Mouse (Mus musculus): ENCODE data around the gene Mtcl1. TPM values are rescaled to one million over a fixed set of nuclear protein-coding genes. Genes with fewer than 3 reads are reported as not detected.

The Mtcl1 gene
- total RNA-seq, 1 experiment from 2014 or later = not detected

- ATAC-seq (replicated peaks; ENCODE audit: insufficient number of reproducible peaks, low FRiP score, low TSS enrichment, poor library complexity, severe bottlenecking) = no peak
Measured at GRCm38 (mm10) chr17:66374633-66375272, 74.8 kb downstream of the Mtcl1 start.

- no peak for ATAC-seq (replicated peaks; ENCODE audit: insufficient number of reproducible peaks, low FRiP score, low TSS enrichment, poor library complexity, severe bottlenecking)
Measured at GRCm38 (mm10) chr17:66370867-66371266, 78.7 kb downstream of the Mtcl1 start.

GRCm38 (mm10) chr17:66369777-66370176 is 79.8 kb downstream of the Mtcl1 start:
- ATAC-seq (replicated peaks; ENCODE audit: insufficient number of reproducible peaks, low FRiP score, low TSS enrichment, poor library complexity, severe bottlenecking) = no peak

GRCm38 (mm10) chr17:66368127-66368526 is 81.4 kb downstream of the Mtcl1 start:
- ATAC-seq (replicated peaks; ENCODE audit: insufficient number of reproducible peaks, low FRiP score, low TSS enrichment, poor library complexity, severe bottlenecking) = no peak

- ATAC-seq (replicated peaks; ENCODE audit: insufficient number of reproducible peaks, low FRiP score, low TSS enrichment, poor library complexity, severe bottlenecking) = no peak
Measured at GRCm38 (mm10) chr17:66365664-66366063, 83.9 kb downstream of the Mtcl1 start.

- ATAC-seq (replicated peaks; ENCODE audit: insufficient number of reproducible peaks, low FRiP score, low TSS enrichment, poor library complexity, severe bottlenecking) = no peak
Measured at GRCm38 (mm10) chr17:66365293-66365642, 84.3 kb downstream of the Mtcl1 start.

GRCm38 (mm10) chr17:66364525-66365292 is 84.8 kb downstream of the Mtcl1 start:
- no peak for ATAC-seq (replicated peaks; ENCODE audit: insufficient number of reproducible peaks, low FRiP score, low TSS enrichment, poor library complexity, severe bottlenecking)

GRCm38 (mm10) chr17:66363852-66364524 is 85.6 kb downstream of the Mtcl1 start:
- ATAC-seq (replicated peaks; ENCODE audit: insufficient number of reproducible peaks, low FRiP score, low TSS enrichment, poor library complexity, severe bottlenecking) = no peak

- no peak for ATAC-seq (replicated peaks; ENCODE audit: insufficient number of reproducible peaks, low FRiP score, low TSS enrichment, poor library complexity, severe bottlenecking)
Measured at GRCm38 (mm10) chr17:66362287-66363016, 87.1 kb downstream of the Mtcl1 start.

GRCm38 (mm10) chr17:66358026-66358978 is 91.2 kb downstream of the Mtcl1 start:
- no peak for ATAC-seq (replicated peaks; ENCODE audit: insufficient number of reproducible peaks, low FRiP score, low TSS enrichment, poor library complexity, severe bottlenecking)

- no peak for ATAC-seq (replicated peaks; ENCODE audit: insufficient number of reproducible peaks, low FRiP score, low TSS enrichment, poor library complexity, severe bottlenecking)
Measured at GRCm38 (mm10) chr17:66357171-66358025, 92.2 kb downstream of the Mtcl1 start.

- no peak for ATAC-seq (replicated peaks; ENCODE audit: insufficient number of reproducible peaks, low FRiP score, low TSS enrichment, poor library complexity, severe bottlenecking)
Measured at GRCm38 (mm10) chr17:66353907-66354306, 95.6 kb downstream of the Mtcl1 start.

GRCm38 (mm10) chr17:66352847-66353643 is 96.5 kb downstream of the Mtcl1 start:
- ATAC-seq (replicated peaks; ENCODE audit: insufficient number of reproducible peaks, low FRiP score, low TSS enrichment, poor library complexity, severe bottlenecking) = no peak

- ATAC-seq (replicated peaks; ENCODE audit: insufficient number of reproducible peaks, low FRiP score, low TSS enrichment, poor library complexity, severe bottlenecking) = no peak
Measured at GRCm38 (mm10) chr17:66352219-66352618, 97.3 kb downstream of the Mtcl1 start.

GRCm38 (mm10) chr17:66350689-66351088 is 98.9 kb downstream of the Mtcl1 start:
- no peak for ATAC-seq (replicated peaks; ENCODE audit: insufficient number of reproducible peaks, low FRiP score, low TSS enrichment, poor library complexity, severe bottlenecking)

GRCm38 (mm10) chr17:66350127-66350526 is 99.4 kb downstream of the Mtcl1 start:
- ATAC-seq (replicated peaks; ENCODE audit: insufficient number of reproducible peaks, low FRiP score, low TSS enrichment, poor library complexity, severe bottlenecking) = no peak

GRCm38 (mm10) chr17:66346378-66346777 is 103.2 kb downstream of the Mtcl1 start:
- ATAC-seq (replicated peaks; ENCODE audit: insufficient number of reproducible peaks, low FRiP score, low TSS enrichment, poor library complexity, severe bottlenecking) = no peak
